20 mouse cellular contexts compared by ENCODE assay signal in the genomic region with DNA sequence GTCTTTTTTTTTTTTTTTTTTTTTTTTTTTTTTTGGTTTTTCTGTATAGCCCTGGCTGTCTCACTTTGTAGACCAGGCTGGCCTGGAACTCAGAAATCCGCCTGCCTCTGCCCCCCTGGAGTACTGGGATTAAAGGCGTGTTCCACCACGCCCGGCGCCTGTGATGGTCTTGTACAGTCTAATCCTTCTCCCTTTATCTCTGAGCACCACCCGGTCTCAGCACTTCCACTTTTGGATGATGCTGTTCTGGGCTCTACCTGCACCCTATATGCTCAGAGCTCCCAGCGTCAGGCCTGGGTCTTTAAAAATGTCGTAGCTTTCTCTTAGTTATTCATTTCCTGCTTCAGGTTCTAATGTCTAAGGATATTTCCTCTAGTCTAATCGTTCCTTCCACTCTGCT. TPM values are rescaled to one million over a fixed set of nuclear protein-coding genes. Genes with fewer than 3 reads are reported as not detected.
A peak's percentile ranks its signal among the peaks of the same experiment; 100 is the strongest.
DNase-seq lines count a peak whose midpoint lies in the region; ATAC-seq and TF ChIP-seq lines count a peak whose summit lies in the region.
"Had no signal": no experiment of that assay in that cellular context is flagged by ENCODE, and none has a peak within 500 bp of the region (broad histone marks: within the 10 kb centered on the region; RNA-seq: fewer than 3 reads in every experiment).

No protein-coding gene starts in this region.

- peak overlapping the region; percentile 38 for H3K4me3 ChIP-seq in megakaryocyte, embryonic 14.5 days (replicated peaks)
- H3K4me3 ChIP-seq in liver, embryonic 12.5 days, result 0 out of 2 replicates have a peak overlapping the region, but pooled peaks have one; percentile 7
- H3K4me3 ChIP-seq in lung, postnatal 0 days (ENCODE audit: low read depth, low read length), result no peak overlapping the region
- H3K4me3 ChIP-seq: embryonic facial prominence, embryonic 12.5 days; hindbrain, embryonic 13.5 days; layer of hippocampus, adult 2 months; limb, embryonic 15.5 days; midbrain, embryonic 10.5 days had no signal

- H3K4me1 ChIP-seq in megakaryocyte, embryonic 14.5 days, result peaks cover 78% of the 10 kb centered on the region
- H3K4me1 ChIP-seq in liver, embryonic 12.5 days, result peaks cover 59% of the 10 kb centered on the region
- no peaks in the 10 kb centered on the region for H3K4me1 ChIP-seq in lung, postnatal 0 days (ENCODE audit: insufficient read depth, low read depth, low read length)

- H3K36me3 ChIP-seq in megakaryocyte, embryonic 14.5 days (replicated peaks; ENCODE audit: low read length), result peaks cover 82% of the 10 kb centered on the region
- H3K36me3 ChIP-seq in liver, embryonic 12.5 days, result peaks cover 48% of the 10 kb centered on the region
- H3K36me3 ChIP-seq in lung, postnatal 0 days (ENCODE audit: insufficient read depth, low read length), result no peaks in the 10 kb centered on the region

- no peak for ATAC-seq in megakaryocyte, adult 5-6 weeks (ENCODE audit: poor library complexity, severe bottlenecking)
- peak; percentile 95 for ATAC-seq in liver, embryonic 12.5 days
- ATAC-seq in megakaryocyte-erythroid progenitor cell, adult 5-6 weeks (replicated peaks; ENCODE audit: low FRiP score, low TSS enrichment, poor library complexity, severe bottlenecking), result peak; percentile 91
- no peak for ATAC-seq in lung, postnatal 0 days

- 25% methylated on average over 9 of the region's 9 CpGs for WGBS in liver, embryonic 12.5 days (ENCODE audit: insufficient replicate concordance)
- 88% methylated on average over 9 of the region's 9 CpGs for WGBS in lung, postnatal 0 days

- TF ChIP-seq EP300 in lung, postnatal 0 days (IDR thresholded peaks at IDR 0.05), result no peak

- no peak for TF ChIP-seq CTCF in lung, postnatal 0 days (IDR thresholded peaks at IDR 0.05)

- H3K9ac ChIP-seq in liver, embryonic 12.5 days, result no peak overlapping the region
- H3K9ac ChIP-seq in lung, postnatal 0 days (replicated peaks; ENCODE audit: low read depth), result no peak overlapping the region
- H3K9ac ChIP-seq: embryonic facial prominence, embryonic 12.5 days; hindbrain, embryonic 13.5 days; limb, embryonic 15.5 days had no signal

- H3K9me3 ChIP-seq in megakaryocyte, embryonic 14.5 days, result no peaks in the 10 kb centered on the region
- no peaks in the 10 kb centered on the region for H3K9me3 ChIP-seq in liver, embryonic 12.5 days (replicated peaks)
- no peaks in the 10 kb centered on the region for H3K9me3 ChIP-seq in lung, postnatal 0 days (ENCODE audit: low read length)
- H3K9me3 ChIP-seq: embryonic facial prominence, embryonic 12.5 days; hindbrain, embryonic 13.5 days; limb, embryonic 15.5 days; midbrain, embryonic 10.5 days had no signal

- peak overlapping the region; percentile 76 for H3K27ac ChIP-seq in liver, embryonic 12.5 days
- no peak overlapping the region for H3K27ac ChIP-seq in lung, postnatal 0 days (ENCODE audit: low read length)
- H3K27ac ChIP-seq: embryonic facial prominence, embryonic 12.5 days; hindbrain, embryonic 13.5 days; layer of hippocampus, adult 2 months; limb, embryonic 15.5 days; midbrain, embryonic 10.5 days had no signal

- H3K4me2 ChIP-seq in liver, embryonic 12.5 days, result peak overlapping the region; percentile 47
- no peak overlapping the region for H3K4me2 ChIP-seq in lung, postnatal 0 days (replicated peaks; ENCODE audit: low read depth, low read length)
- H3K4me2 ChIP-seq: embryonic facial prominence, embryonic 12.5 days; heart, embryonic 11.5 days; hindbrain, embryonic 13.5 days; limb, embryonic 15.5 days had no signal

- peak; percentile 81 for DNase-seq in c-Kit-positive CD71-positive TER-119-positive erythroid progenitor cells, embryonic 14.5 days (ENCODE audit: low spot score)
- no peak for DNase-seq in lung, postnatal 0 days (ENCODE audit: low spot score)
- DNase-seq in right cerebral cortex, postnatal 36 days (ENCODE audit: low spot score in 2 of 2), result no peak
- DNase-seq: adrenal gland, adult 2 months; B cell, adult 2 months; cerebellum, adult 9-11 months; heart, postnatal 14 days; kidney, postnatal 10 days; layer of hippocampus, postnatal 36 days; lung, postnatal 14 days had no signal

- H3K27me3 ChIP-seq in megakaryocyte, embryonic 14.5 days (replicated peaks), result no peaks in the 10 kb centered on the region
- no peaks in the 10 kb centered on the region for H3K27me3 ChIP-seq in liver, embryonic 12.5 days (replicated peaks)
- H3K27me3 ChIP-seq in lung, postnatal 0 days (replicated peaks; ENCODE audit: insufficient read depth, low read length), result no peaks in the 10 kb centered on the region
- H3K27me3 ChIP-seq: embryonic facial prominence, embryonic 12.5 days; hindbrain, embryonic 13.5 days; limb, embryonic 15.5 days had no signal

RNA-seq across cellular contexts. Expression of a gene that starts 30.7 kb away (rescaled TPM):
- 183 and 216 TPM in 2 replicates for polyA plus RNA-seq in megakaryocyte, embryonic 14.5 days (2012; ENCODE audit: insufficient read depth, low replicate concordance)
- 79.2 and 84.9 TPM in 2 replicates for total RNA-seq in megakaryocyte, adult 5-6 weeks (2015)
- 65.7 and 74.1 TPM in 2 replicates for total RNA-seq in megakaryocyte, adult 5-6 weeks (2017)
- polyA plus RNA-seq in liver, embryonic 12.5 days (2016; fragmentation: Nextera tagmentation; extraction: Ambion mirVana), result 60.2 and 66.4 TPM in 2 replicates
- 76.4 and 86.3 TPM in 2 replicates for total RNA-seq in megakaryocyte-erythroid progenitor cell, adult 5-6 weeks (2014; fragmentation: Nextera tagmentation)
- total RNA-seq in megakaryocyte-erythroid progenitor cell, adult 5-6 weeks (2017), result 68.2 and 77.5 TPM in 2 replicates
- polyA plus RNA-seq in lung, postnatal 0 days (2015; fragmentation: Nextera tagmentation; extraction: Ambion mirVana), result 32.0 and 40.0 TPM in 2 replicates

Comparison
In these comparisons a context has a peak if more than half of its experiments do, and no peak if none do; other contexts are left out.
1. ATAC-seq: peak in liver, embryonic 12.5 days (single experiment) and megakaryocyte-erythroid progenitor cell, adult 5-6 weeks (single experiment); none in megakaryocyte, adult 5-6 weeks (single experiment) and lung, postnatal 0 days (single experiment).